8 mouse cellular contexts compared by ENCODE assay signal in genomic region chr2:11706030-11706745, GRCm38 (mm10). TPM values are rescaled to one million over a fixed set of nuclear protein-coding genes. Genes with fewer than 3 reads are reported as not detected.
A peak's percentile ranks its signal among the peaks of the same experiment; 100 is the strongest.
DNase-seq lines count a peak whose midpoint lies in the region; ATAC-seq and TF ChIP-seq lines count a peak whose summit lies in the region.

No protein-coding gene starts in this region.

- TF ChIP-seq CTCF in forebrain, postnatal 0 days (IDR thresholded peaks at IDR 0.05; ENCODE audit: low read depth): no peak

- H3K36me3 ChIP-seq in erythroblast, embryonic 14.5 days (ENCODE audit: control insufficient read depth): no peaks in the 10 kb centered on the region
- no peaks in the 10 kb centered on the region for H3K36me3 ChIP-seq in forebrain, postnatal 0 days (ENCODE audit: insufficient read depth)
- no peaks in the 10 kb centered on the region for H3K36me3 ChIP-seq in limb, embryonic 11.5 days (ENCODE audit: control insufficient read depth, insufficient read depth, low read length)

- H3K4me2 ChIP-seq in forebrain, postnatal 0 days (ENCODE audit: low read depth): peak overlapping the region; percentile 99
- H3K4me2 ChIP-seq in limb, embryonic 11.5 days (ENCODE audit: low read depth, severe bottlenecking): peak overlapping the region; percentile 99

- H3K27me3 ChIP-seq in erythroblast, embryonic 14.5 days (ENCODE audit: control insufficient read depth): peaks cover 22% of the 10 kb centered on the region
- 0 out of 2 replicates have a peak, but pooled peaks cover 4% of the 10 kb centered on the region for H3K27me3 ChIP-seq in forebrain, postnatal 0 days (ENCODE audit: insufficient read depth, low read length)
- H3K27me3 ChIP-seq in limb, embryonic 11.5 days (ENCODE audit: control insufficient read depth, insufficient read depth, low read length): peaks cover 15% of the 10 kb centered on the region

- H3K9ac ChIP-seq in forebrain, postnatal 0 days: peak overlapping the region; percentile 51; the same call in 1 of the 2 replicates
- H3K9ac ChIP-seq in limb, embryonic 11.5 days (ENCODE audit: low read length): peak overlapping the region; percentile 57

- H3K4me1 ChIP-seq in erythroblast, embryonic 14.5 days (ENCODE audit: control insufficient read depth): peaks cover 20% of the 10 kb centered on the region
- peaks cover 7% of the 10 kb centered on the region; the same call in 1 of the 2 replicates for H3K4me1 ChIP-seq in forebrain, postnatal 0 days (ENCODE audit: insufficient read depth)
- H3K4me1 ChIP-seq in limb, embryonic 11.5 days (ENCODE audit: control insufficient read depth, insufficient read depth, low read length): no peaks in the 10 kb centered on the region

- H3K27ac ChIP-seq in forebrain, postnatal 0 days (ENCODE audit: low read depth, low read length): no peak overlapping the region
- no peak overlapping the region for H3K27ac ChIP-seq in limb, embryonic 11.5 days (replicated peaks; ENCODE audit: low read depth, low read length)

- 3% methylated on average over 28 of the region's 28 CpGs for WGBS in forebrain, postnatal 0 days
- WGBS in limb, embryonic 11.5 days: 3% methylated on average over 28 of the region's 28 CpGs

- H3K9me3 ChIP-seq in erythroblast, embryonic 14.5 days (ENCODE audit: control insufficient read depth, low read length): no peaks in the 10 kb centered on the region
- H3K9me3 ChIP-seq in forebrain, postnatal 0 days (ENCODE audit: low read length): no peaks in the 10 kb centered on the region
- H3K9me3 ChIP-seq in limb, embryonic 11.5 days (ENCODE audit: control insufficient read depth, low read length): no peaks in the 10 kb centered on the region

- peak overlapping the region; percentile 71 for H3K4me3 ChIP-seq in erythroblast, embryonic 14.5 days (replicated peaks)
- H3K4me3 ChIP-seq in forebrain, postnatal 0 days (ENCODE audit: low read depth, low read length): peak overlapping the region; percentile 49
- H3K4me3 ChIP-seq in limb, embryonic 11.5 days (ENCODE audit: low read depth, low read length): peak overlapping the region; percentile 46

- no peak for ATAC-seq in erythroblast, adult 5-6 weeks (replicated peaks; ENCODE audit: low FRiP score, poor library complexity, severe bottlenecking)
- peak; percentile 59 for ATAC-seq in forebrain, postnatal 0 days
- peak; percentile 40; the same call in 1 of the 2 replicates for ATAC-seq in limb, embryonic 11.5 days (ENCODE audit: insufficient number of reproducible peaks, low FRiP score, low TSS enrichment, low read depth)

- DNase-seq in ES-CJ7 (ENCODE audit: low read depth, low spot score): peak; percentile 17
- DNase-seq in forebrain, postnatal 0 days: peak; percentile 4
- DNase-seq in limb, embryonic 11.5 days (ENCODE audit: low spot score): peak; percentile 42
- peak; percentile 44 for DNase-seq in naive thymus-derived CD4-positive, alpha-beta T cell, adult 2 months (ENCODE audit: low read depth)
- no peak for DNase-seq in yolk sac, embryonic 10.5 days (ENCODE audit: low spot score)
- DNase-seq in gastrocnemius, postnatal 4 days (ENCODE audit: low spot score in 2 of 2): no peak

RNA-seq across cellular contexts. Expression of gene Il15ra, which starts 1.1 kb away (rescaled TPM):
- 0.05 TPM in 1 of 2 replicates, not detected in the other for polyA plus RNA-seq in erythroblast, embryonic 14.5 days (2012)
- 1.5 and 5.9 TPM in 2 replicates for total RNA-seq in erythroblast, adult 5-6 weeks (2015; ENCODE audit: low replicate concordance)
- 1.1 and 1.8 TPM in 2 replicates for total RNA-seq in erythroblast, adult 5-6 weeks (2017; ENCODE audit: low replicate concordance)
- 1.00 and 2.2 TPM in 2 replicates for total RNA-seq in forebrain, postnatal 0 days (2014; rRNA removed)
- polyA plus RNA-seq in forebrain, postnatal 0 days (2015; fragmentation: Nextera tagmentation; extraction: Ambion mirVana): 0.83 and 1.3 TPM in 2 replicates
- polyA plus RNA-seq in limb, embryonic 11.5 days (2014; fragmentation: Nextera tagmentation; extraction: Ambion mirVana): 0.17 and 0.84 TPM in 2 replicates
- total RNA-seq in gastrocnemius, postnatal 4 days (2021): 10 to 100 TPM; 10.1 to 10.4 TPM

Comparison
In these comparisons a context has a peak if more than half of its experiments do, and no peak if none do; other contexts are left out.
1. DNase-seq: peak in ES-CJ7 (single experiment), forebrain, postnatal 0 days (single experiment), limb, embryonic 11.5 days (single experiment) and naive thymus-derived CD4-positive, alpha-beta T cell, adult 2 months (single experiment); none in yolk sac, embryonic 10.5 days (single experiment) and gastrocnemius, postnatal 4 days (0 of 2).
2. Peak in every context shown above with its lines, with median percentiles within 50 percentile points of each other: H3K4me3 ChIP-seq.